Mouse (Mus musculus) heart, postnatal 36 days (tissue): Measurements from ENCODE around the gene Plin4. TPM values are rescaled to one million over a fixed set of nuclear protein-coding genes. Genes with fewer than 3 reads are reported as not detected.
"Not testable (repeated sequence)": the region's sequence is repeated elsewhere in the genome, so short reads cannot be mapped to it uniquely, and the experiment has no call there.

Source experiments
- DNase-seq, 2 experiments: peaks; one replicate each; pipeline ENCODE4 v3.0.0; 2021 to 2022
- intact Hi-C: fragments of 180-260 bp; cut with DNase I; formaldehyde crosslinking; loops from one replicate; pipeline ENCODE4 v1.15.1; 2025
- total RNA-seq, 2 experiments: library from RNA; stranded (reverse); gene quantifications; 2 replicates each; pipeline ENCODE4 v1.2.3; 2021

Plin4 gene
- total RNA-seq, 2 experiments from 2014 or later: 157 to 172 TPM

DNA sequence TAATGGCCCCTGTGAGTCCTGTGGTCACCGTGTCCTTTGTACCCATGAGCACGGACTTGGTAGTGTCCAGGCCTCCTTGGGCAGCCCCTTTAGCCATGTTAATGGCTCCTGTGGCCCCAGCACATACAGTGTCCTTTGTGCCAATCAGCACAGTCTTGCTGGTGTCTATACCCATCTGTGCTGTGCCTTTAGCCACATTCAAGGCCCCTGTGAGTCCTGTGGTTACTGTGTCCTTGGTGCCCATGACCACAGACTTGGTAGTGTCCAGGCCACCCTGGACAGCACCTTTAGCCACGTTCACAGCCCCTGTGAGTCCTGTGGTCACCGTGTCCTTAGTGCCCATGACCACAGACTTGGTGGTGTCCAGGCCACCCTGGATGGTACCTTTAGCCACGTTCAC is 4.8 kb downstream of the Plin4 start:
- DNase-seq, intact Hi-C loops: not testable (repeated sequence)

DNA sequence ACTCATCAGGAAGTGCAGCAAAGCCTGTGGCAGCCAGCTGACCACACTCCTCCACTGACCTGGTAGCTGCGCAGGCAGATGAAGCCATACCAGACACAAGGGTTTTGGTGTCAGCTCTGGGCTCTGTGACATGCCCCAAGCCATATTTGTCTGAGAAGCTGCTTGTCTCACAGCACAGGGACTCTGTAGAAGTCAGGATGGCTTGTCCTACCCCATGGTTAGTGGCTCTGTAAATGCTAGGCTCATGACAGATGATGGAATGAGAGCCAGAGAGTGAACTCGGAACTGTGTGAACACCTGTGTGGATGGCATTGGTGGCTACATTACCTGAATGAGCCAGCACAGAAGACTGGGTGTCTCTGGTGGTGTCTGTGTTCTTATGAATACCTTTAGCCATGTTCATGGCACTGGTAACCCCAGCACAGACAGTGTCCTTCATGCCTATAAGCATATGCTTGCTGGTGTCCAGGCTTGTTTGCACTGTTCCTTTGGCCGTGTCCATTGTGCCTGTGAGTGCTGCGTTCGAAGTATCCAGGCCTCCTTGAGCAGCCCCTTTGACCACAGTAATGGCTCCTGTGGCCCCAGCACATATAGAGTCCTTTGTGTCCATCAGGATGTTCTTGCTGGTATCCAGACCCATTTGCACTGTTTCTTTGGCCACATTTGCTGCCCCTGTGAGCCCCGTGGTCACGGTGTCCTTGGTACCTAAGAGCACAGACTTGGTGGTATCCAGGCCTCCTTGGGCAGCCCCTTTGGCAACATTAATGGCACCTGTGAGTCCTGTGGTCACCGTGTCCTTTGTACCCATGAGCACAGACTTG is 5.9 kb downstream of the Plin4 start:
- DNase-seq: no peak
- intact Hi-C loops: no loop called here

DNA sequence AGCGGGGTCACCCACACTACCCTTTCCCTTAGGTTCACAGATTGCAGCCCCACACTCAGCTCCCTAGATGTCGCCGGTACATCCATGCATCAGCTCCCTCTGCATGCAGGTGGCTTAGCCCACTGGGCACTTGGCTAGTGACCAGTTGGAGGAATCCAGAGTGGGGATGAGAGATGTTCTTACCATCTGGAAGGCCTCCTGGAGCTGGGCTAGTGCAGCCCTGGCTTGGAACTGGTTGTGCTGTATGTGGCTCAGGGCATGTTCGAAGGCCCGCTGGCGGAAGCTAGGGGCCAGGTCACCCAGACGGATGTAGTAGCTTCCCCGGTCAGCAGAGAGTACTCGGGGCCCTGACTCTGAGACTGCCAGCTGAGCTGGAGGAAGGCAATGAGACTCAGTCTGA is 6.7 kb downstream of the Plin4 start:
- intact Hi-C loops: no loop called here
- DNase-seq: no peak

DNA sequence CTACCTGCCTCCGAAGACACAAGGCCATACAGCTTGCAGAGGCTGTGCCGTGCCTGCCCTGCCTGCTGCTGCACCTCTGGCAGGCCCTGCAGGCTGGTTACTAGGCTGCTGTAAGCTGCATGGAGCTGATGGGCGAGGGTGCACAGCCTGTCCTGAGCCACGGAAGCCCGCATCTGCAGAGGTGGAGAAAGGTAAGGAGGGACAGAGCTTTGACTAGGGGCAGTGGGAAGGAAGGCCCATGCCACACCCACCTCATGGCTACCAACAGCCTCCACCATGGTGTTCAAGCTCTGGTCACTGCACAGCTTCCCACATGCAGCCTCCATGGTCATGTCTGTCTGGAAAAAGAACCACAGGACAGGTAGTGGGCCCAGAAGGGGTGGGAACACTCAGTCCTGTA is 7.4 kb downstream of the Plin4 start:
- DNase-seq: no peak
- intact Hi-C loops: no loop called here

DNA sequence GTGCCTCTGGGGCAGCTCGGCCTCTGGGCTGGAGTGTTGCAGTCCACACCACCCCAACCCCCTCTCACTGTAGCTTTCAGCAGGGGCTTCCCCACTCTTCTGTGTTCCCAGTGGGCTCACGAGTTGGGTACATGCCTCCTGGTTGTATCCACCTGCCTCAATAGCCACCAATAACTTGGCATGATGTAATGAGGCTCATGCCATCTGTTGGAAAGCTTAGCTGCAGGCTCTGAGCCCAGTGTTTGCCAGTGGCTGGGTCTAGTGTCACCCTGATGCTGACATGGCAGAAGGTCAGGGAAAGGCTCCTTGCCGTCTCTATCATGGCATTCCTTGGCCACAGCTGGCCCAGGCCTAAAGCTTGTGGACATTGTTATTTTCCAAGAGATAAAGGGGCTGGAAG is 8.8 kb downstream of the Plin4 start:
- intact Hi-C loops: no loop called here
- DNase-seq: no peak

DNA sequence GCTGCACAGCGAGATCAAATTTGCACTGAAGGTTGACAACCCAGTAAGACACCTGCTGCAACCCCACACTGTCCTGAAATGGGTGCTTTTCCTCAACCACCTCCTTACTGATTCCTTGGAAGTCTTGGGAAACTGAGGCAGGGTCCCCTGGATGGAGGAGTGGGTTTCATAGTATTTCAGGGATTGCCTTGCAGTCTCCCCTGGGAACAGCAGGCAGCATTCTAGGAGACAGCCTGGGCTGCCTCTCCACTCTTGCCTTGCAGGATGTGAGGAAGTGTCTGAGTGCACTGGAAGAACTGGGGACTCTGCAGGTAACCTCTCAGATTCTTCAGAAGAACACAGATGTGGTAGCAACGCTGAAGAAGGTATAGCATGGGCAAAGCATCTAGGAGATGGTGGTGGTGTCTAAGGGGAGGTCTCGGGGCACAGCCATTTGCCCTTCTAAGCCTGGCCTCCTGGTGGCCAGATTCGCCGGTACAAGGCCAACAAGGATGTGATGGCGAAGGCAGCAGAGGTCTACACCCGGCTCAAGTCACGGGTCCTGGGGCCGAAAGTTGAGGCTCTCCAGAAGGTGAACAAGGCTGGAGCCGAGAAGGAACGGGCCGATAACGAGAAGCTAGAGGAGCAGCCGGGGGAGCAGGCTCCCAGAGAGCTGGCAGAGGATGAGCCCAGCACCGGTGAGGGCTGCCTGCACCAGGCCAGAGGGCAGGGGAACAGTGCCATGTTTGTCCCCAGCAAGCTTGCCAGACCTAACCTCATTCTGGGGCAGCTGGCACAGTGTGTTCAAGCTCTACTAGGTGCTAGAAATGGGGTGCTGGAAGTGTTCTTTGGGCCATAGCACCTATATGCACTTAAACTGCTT is 10.7 kb downstream of the Plin4 start:
- intact Hi-C loops: loop anchor here (10.0 kb wide), 1 partner anchor 466 kb away; no protein-coding TSS in a partner anchor
- DNase-seq: no peak

DNA sequence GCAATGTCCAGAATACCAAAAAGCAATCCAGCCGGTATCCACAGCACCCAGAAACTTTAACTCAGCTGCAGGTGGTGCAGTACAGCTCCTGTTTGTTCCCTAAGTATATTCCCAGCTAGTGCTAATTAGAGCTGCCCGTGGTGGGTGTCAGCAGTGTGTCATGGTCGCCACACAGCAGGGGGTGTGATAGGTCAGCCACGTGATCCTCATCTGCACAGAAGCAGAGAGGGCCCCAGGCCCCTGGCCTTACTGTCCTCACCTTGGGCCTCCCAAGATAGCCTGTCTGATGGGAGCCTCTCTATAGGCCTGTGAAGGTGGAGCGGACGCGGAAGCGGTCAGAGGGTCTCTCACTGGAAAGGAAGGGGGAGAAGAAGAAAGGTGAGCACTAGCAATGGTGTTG is 11.4 kb downstream of the Plin4 start:
- intact Hi-C loops: loop anchor here (10.0 kb wide), 1 partner anchor 467 kb away; no protein-coding TSS in a partner anchor
- DNase-seq: no peak

DNA sequence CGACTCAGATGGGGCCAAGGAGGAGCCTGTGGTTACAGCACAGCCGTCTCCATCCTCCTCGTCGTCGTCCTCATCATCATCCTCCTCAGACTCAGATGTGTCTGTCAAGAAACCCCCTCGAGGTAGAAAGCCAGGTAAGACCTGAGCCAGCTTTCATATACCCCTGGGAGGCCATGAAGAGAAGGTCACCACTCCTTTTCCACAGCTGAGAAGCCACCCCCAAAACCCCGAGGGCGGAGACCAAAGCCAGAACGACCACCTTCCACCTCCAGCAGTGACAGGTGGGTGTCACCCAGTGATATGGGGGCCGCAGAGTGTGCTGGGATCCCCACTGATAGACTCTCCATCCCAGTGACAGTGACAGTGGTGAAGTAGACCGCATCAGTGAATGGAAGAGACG is 12.7 kb downstream of the Plin4 start:
- intact Hi-C loops: loop anchor here (2.0 to 10.0 kb wide), 2 partner anchors 16 to 468 kb away; no protein-coding TSS in a partner anchor
- DNase-seq: no peak

DNA sequence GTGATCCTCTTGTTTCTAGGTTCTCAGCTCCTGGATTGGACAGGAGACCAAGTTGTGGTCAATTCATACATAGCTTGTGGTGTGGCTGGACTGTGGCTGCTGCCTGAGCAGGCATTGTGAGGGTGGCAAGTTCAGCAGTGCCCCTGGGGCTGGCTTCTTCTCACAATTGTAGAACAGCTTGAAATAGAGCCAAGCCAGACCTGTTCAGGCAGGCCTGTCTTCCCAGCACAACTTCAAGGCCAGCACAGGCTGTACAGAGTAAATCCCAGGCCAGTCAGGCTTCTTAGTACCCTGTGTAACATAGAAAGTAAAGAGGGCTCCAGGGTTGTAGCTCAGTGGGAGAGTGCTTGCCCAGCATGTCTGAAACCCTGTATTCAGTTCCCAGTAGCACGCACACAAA is 16.8 kb downstream of the Plin4 start:
- intact Hi-C loops: loop anchor here (10.0 kb wide), 1 partner anchor 472 kb away; no protein-coding TSS in a partner anchor
- no peak for DNase-seq

DNA sequence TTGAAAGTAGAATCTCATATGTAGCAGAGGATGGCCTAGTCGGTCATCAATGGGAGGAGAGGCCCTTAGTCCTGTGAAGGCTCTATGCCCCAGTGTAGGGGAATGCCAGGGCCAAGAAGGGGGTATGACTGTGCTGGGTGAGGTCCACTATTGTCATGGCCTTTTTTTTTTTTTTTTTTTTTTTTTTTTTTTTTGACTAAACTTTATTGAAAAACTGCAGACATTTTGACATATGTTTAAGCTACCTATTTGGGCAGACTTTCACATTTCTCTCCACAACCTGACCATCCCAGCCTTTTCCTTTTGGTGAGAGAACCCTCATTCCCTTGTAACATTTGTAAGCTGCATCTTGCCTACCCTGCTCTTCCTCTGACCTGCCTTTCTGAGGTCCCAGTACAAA is 17.3 kb downstream of the Plin4 start:
- intact Hi-C loops: loop anchor here (10.0 kb wide), 1 partner anchor 472 kb away; no protein-coding TSS in a partner anchor
- no peak for DNase-seq

DNA sequence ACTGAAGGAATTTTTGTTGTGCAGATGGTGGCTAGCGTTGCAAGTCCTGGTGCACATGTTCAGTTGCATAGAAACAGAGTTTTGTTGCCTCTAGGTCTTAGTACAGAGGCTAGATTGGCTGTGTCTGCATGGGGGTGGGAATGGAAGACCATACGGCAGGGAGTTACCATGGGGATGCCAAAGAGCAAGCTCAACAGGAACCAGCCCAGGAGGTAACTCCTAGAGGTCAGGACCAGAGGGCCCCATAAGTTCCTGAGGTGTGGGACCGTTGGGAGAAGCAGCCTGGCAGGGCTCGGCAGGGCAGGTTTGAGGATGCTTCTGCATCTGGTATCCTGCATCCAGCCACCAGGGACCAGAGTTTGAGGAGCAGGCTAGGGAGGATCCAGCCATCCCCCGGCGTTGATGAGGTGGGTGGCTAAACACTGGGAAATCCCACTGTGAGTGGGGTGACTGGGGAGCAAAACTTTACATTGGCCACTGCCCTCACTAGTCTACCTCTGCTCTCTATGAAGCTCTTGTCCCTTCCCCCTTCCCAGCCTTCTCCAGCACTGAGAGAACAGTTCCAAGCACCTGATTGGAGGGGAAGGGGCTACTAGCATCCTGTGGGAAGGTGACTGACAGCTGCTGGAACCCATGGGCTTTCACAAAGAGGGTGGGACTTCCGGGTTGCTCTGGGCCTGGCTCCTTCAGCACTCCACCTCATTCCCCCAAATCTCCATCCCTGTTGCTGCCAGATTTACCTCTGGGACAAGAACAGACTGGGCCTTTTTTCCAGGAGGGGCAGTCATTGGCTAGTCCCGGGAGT is 28.6 kb downstream of the Plin4 start:
- no peak for DNase-seq
- intact Hi-C loops: loop anchor here (2.0 kb wide), 1 partner anchor 16 kb away; no protein-coding TSS in a partner anchor

DNA sequence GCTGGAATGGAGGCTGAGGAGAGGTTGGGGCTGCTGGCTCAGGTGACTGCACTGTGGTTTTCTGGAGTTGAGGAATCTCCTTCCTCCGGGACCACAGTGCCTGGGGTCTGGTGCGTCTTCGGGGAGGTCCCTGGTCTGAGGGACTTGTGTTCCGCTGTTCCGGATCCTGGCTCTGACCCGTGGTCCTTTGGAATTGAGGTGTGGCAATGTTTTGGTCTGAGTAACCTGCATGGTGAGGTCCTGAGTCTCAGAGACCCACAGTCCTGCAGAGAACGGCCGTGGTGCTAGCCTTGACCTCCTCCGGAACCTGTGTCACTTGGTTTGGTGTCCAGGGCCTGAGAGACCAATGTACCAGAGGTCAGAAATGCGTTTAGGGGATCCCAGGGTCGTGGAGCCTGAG is 29.7 kb downstream of the Plin4 start:
- intact Hi-C loops: loop anchor here (2.0 kb wide), 1 partner anchor 17 kb away; no protein-coding TSS in a partner anchor
- DNase-seq: no peak

DNA sequence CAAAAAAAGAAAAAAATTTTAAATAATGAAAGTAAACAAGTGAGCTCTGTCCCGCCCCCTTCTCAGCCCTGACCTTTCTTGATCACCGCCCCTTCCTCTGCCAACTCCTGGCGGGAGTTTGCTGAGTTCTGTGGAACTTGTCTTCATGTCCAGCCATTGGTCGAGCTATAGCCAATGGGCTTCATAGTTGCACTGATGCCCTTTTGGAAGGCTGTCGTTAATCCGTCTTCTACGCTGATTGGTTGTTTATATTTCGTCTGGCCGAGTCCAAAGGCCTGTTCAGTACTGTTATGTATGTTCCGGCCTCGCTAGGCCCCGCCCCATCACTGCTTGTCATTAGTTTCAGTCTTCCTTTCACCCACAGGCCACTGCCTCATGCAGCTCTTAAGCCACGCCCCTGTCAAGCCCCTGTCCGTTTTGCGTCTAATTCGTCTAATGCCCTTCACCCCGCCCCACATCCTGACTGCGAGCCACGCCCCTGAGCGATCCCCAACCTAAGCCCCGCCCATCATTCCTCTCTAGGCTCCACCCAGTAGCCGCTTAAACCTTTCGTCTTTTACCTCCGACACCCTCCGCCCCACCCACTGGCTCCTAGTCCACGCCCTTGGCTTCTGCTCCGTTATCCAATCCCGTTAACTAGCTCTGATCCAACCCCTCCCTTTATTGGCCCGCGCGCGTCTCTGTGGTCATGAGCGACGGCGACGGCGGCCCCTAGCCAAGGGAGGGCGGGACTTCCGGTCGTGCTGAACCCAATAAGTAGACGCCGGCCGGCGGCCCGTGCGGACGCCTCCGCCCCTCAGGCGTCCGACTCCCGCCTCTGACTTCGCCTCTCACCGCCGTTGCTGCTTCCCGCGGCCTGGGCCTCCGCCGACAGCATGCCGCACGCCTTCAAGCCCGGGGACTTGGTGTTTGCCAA is 30.5 kb downstream of the Plin4 start, which contains the start of gene Hdgfl2:
Gene Hdgfl2 (plus strand): TSS at position 755 of the 916 bp plus-strand sequence.
- DNase-seq: peak; percentile 98 to 99
- intact Hi-C loops: no loop called here

DNA sequence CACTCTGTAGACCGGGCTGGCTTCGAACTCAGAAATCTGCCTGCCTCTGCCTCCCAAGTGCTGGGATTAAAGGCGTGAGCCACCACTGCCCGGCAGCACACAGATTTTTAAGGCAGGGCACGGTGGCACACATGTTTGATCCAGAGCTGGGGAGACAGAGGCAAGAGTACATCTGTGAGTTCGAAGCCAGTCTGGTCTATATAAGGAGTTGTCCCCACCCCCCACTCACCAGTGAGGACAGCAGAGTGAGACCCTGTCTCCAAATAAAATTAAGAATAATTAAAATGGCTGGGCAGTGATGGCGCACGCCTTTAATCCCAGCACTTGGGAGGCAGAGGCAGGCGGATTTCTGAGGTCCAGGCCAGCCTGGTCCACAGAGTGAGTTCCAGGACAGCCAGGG is 31.2 kb downstream of the Plin4 start:
- DNase-seq, intact Hi-C loops: not testable (repeated sequence)

DNA sequence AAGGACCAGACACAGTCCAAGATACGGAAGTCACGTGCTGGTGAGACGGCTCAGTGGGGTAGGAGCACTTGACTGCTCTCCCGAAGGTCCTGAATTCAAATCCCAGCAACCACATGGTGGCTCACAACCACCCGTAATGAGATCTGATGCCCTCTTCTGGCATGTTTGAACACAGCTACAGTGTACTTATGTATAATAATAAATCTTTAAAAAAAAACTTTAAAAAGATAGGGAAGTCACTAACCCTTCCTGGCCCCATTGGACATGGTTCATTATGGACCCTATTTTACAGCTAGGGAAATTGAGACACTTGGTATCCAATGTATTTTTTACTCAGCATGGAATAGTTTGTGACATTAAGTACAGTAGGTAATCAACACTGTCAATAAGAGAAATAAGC is 32.1 kb downstream of the Plin4 start:
- intact Hi-C loops: no loop called here
- DNase-seq: no peak

DNA sequence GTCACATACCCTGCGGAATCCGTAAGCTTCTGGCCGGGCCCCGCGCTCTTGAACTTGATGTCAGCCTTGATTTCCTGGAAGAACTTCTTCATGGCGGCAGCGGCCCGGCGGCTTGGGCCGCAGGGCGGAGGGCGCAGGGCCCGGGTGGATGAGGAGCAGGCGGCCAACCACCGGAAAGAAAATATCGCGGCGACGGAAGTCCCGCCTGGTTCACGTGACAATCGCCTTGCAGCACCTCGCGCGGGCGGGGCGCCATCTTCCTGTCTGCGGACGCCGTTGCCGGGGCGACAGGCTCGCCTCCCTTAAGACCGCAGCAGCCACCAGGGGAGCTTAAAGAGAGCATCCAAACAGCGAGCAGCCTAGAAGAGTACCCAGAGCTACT is 34.8 kb downstream of the Plin4 start, which contains the start of gene Ubxn6:
Gene Ubxn6 (minus strand): TSS at position 202 of the 382 bp plus-strand sequence.
- peak; percentile 96 to 98 for DNase-seq
- intact Hi-C loops: no loop called here

DNA sequence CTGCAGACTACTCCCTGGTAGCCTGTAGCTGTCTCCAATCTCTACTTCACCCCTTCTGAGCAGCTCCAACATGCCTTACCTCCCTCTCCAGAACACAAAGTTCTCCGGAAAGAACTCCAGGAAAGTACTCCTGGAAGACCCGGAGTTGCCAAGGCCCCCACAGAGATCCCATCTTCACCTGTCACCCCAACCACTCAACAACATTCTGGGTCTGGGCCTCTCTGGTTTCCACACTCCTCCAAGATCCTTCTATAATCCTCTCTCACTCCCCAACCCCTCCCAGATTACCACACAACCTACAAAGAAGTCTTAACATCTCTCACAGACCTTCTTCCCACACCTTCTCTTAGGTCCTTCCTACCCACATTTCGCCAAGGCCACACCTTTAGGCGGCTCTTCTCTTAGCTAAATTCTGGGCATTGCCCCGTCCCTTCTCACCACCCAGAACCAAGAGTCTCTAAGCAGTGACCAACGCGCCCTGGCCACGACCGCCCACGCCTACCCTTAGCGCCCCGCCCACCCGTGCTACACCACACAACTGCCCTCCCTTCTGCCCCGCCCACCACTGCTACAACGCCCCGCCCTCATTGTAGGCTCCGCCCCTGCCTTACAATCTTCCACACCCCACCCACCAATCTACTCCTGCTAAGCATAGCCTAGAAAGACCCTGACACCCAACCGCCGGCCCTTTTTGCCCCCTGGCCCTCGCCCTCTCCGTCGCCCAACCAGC is 35.3 kb downstream of the Plin4 start:
- intact Hi-C loops: no loop called here
- peak; percentile 80 to 83 for DNase-seq

DNA sequence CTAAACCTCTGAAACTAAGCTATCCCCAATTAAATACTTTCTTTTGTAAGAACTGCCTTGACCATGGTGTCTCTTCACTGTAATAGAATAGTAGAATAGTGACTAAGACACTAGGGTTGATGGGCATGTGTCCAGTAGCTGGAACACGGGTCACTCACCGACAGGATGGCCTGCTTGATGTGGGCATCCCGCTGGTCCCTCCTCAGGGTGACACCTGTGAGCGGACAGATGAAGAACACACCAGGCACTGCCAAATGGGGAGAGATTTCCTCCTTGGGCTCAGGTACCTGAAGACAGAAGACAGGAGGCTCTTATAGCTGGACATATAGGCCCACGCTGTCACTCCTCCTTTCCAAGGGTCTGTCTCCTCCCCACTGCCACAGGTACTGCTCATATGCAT is 37.4 kb downstream of the Plin4 start:
- intact Hi-C loops: loop anchor here (2.0 kb wide), 1 partner anchor 31 kb away; the partner anchor contains the start of gene Chaf1a
- no peak for DNase-seq
